Mouse (Mus musculus) right cerebral cortex, adult 2 months (tissue): ENCODE measurements around the gene Cacna2d3.

ENCODE experiments used
- DNase-seq, 2 experiments: peaks; one replicate each; pipeline ENCODE4 v3.0.0; 2021 to 2022; ENCODE audit warnings: low spot score in 2 of 2

Cacna2d3 gene

GRCm38 (mm10) chr14:29015896-29016295, 705.8 kb downstream of the Cacna2d3 start:
- no peak for DNase-seq

- no peak for DNase-seq
These were observed 707.0 kb downstream of the Cacna2d3 start for GRCm38 (mm10) chr14:29014680-29015079.

GRCm38 (mm10) chr14:29013161-29013560, 708.5 kb downstream of the Cacna2d3 start:
- DNase-seq, result no peak

GRCm38 (mm10) chr14:29009644-29010043, 712.0 kb downstream of the Cacna2d3 start:
- no peak for DNase-seq

GRCm38 (mm10) chr14:29005228-29005840, 716.3 kb downstream of the Cacna2d3 start:
- no peak for DNase-seq

GRCm38 (mm10) chr14:28996569-28996968, 725.1 kb downstream of the Cacna2d3 start:
- no peak for DNase-seq

GRCm38 (mm10) chr14:28988211-28988900, 733.3 kb downstream of the Cacna2d3 start:
- no peak for DNase-seq

GRCm38 (mm10) chr14:28984276-28984675, 737.4 kb downstream of the Cacna2d3 start:
- no peak for DNase-seq

- DNase-seq, result no peak
These were observed 741.2 kb downstream of the Cacna2d3 start for GRCm38 (mm10) chr14:28980482-28980881.

- peak; percentile 7 to 29 for DNase-seq
These were observed 742.4 kb downstream of the Cacna2d3 start for GRCm38 (mm10) chr14:28979230-28979629.

GRCm38 (mm10) chr14:28972620-28973019, 749.0 kb downstream of the Cacna2d3 start:
- no peak for DNase-seq

GRCm38 (mm10) chr14:28969247-28969646, 752.4 kb downstream of the Cacna2d3 start:
- DNase-seq, result peak; percentile 35 to 57

GRCm38 (mm10) chr14:28966881-28967280, 754.8 kb downstream of the Cacna2d3 start:
- no peak for DNase-seq

GRCm38 (mm10) chr14:28961379-28961778, 760.3 kb downstream of the Cacna2d3 start:
- DNase-seq, result no peak

- no peak for DNase-seq
These were observed 762.6 kb downstream of the Cacna2d3 start for GRCm38 (mm10) chr14:28959042-28959441.

GRCm38 (mm10) chr14:28958131-28959015, 763.3 kb downstream of the Cacna2d3 start:
- peak in 1 of 2 experiments; percentile 29 for DNase-seq

- no peak for DNase-seq
These were observed 766.5 kb downstream of the Cacna2d3 start for GRCm38 (mm10) chr14:28955181-28955580.

GRCm38 (mm10) chr14:28954588-28954987, 767.1 kb downstream of the Cacna2d3 start:
- DNase-seq, result no peak

GRCm38 (mm10) chr14:28954086-28954485, 767.6 kb downstream of the Cacna2d3 start:
- no peak for DNase-seq

- DNase-seq, result no peak
These were observed 768.3 kb downstream of the Cacna2d3 start for GRCm38 (mm10) chr14:28953409-28953808.

- no peak for DNase-seq
These were observed 771.2 kb downstream of the Cacna2d3 start for GRCm38 (mm10) chr14:28950499-28950898.

- DNase-seq, result no peak
These were observed 771.9 kb downstream of the Cacna2d3 start for GRCm38 (mm10) chr14:28949785-28950184.
